Mouse (Mus musculus): ENCODE data around the gene Olfr313.
"Not testable (repeated sequence)": the region's sequence is repeated elsewhere in the genome, so short reads cannot be mapped to it uniquely, and the experiment has no call there.

DNA sequence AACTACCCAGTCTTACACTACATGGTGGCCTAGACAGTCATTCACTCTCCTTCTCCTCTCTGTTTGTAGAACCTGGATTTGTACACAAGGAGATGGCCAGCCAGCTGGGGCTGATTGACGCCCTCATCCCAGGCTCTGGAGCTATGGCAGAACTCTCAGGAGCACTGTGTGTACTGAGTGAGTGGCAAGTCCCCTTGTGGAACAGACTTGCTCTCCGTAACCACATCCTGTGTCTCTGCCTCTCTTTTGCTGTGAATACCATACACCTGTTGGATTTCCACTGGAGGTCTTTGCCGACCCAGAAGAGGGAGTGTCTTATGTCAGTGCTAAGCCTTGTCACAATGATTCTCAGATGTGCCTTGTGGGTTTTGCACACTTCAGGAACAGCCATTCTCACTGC lies 17.7 kb downstream of the Olfr313 start:
- not testable (repeated sequence) for TF ChIP-seq NRF1 (IDR thresholded peaks at IDR 0.05; ENCODE audit: insufficient read depth, low read depth, low read length, poor library complexity, severe bottlenecking); MEF2A (IDR thresholded peaks at IDR 0.05; ENCODE audit: extremely low read depth, insufficient replicate concordance, low read depth, low read length, poor library complexity, severe bottlenecking); RCOR1 (IDR thresholded peaks at IDR 0.05; ENCODE audit: low read depth, low read length); POLR2A (IDR thresholded peaks at IDR 0.05; ENCODE audit: control insufficient read depth in 1 of 2, insufficient read depth in 1 of 2, low read depth in 1 of 2, low read length in 2 of 2, poor library complexity in 1 of 2)
